Mouse (Mus musculus): Measurements from ENCODE around the gene Hipk2.

The Hipk2 gene

GRCm38 (mm10) chr6:38833721-38834120 lies 42.2 kb downstream of the Hipk2 start:
- DNase-seq (ENCODE audit: low spot score in 2 of 2): no peak

GRCm38 (mm10) chr6:38829452-38829851 lies 46.5 kb downstream of the Hipk2 start:
- DNase-seq (ENCODE audit: low spot score in 2 of 2): no peak

GRCm38 (mm10) chr6:38828211-38828610 lies 47.8 kb downstream of the Hipk2 start:
- DNase-seq (ENCODE audit: low spot score in 2 of 2): no peak

GRCm38 (mm10) chr6:38827435-38827834 lies 48.5 kb downstream of the Hipk2 start:
- no peak for DNase-seq (ENCODE audit: low spot score in 2 of 2)

GRCm38 (mm10) chr6:38826857-38827256 lies 49.1 kb downstream of the Hipk2 start:
- no peak for DNase-seq (ENCODE audit: low spot score in 2 of 2)

- DNase-seq (ENCODE audit: low spot score in 2 of 2): no peak
Observed at GRCm38 (mm10) chr6:38825886-38826285, 50.1 kb downstream of the Hipk2 start.

- DNase-seq (ENCODE audit: low spot score in 2 of 2): no peak
Observed at GRCm38 (mm10) chr6:38823827-38824226, 52.1 kb downstream of the Hipk2 start.

GRCm38 (mm10) chr6:38823164-38823563 lies 52.8 kb downstream of the Hipk2 start:
- no peak for DNase-seq (ENCODE audit: low spot score in 2 of 2)

GRCm38 (mm10) chr6:38821686-38822085 lies 54.3 kb downstream of the Hipk2 start:
- DNase-seq (ENCODE audit: low spot score in 2 of 2): no peak

- no peak for DNase-seq (ENCODE audit: low spot score in 2 of 2)
Observed at GRCm38 (mm10) chr6:38820862-38821261, 55.1 kb downstream of the Hipk2 start.

- no peak for DNase-seq (ENCODE audit: low spot score in 2 of 2)
Observed at GRCm38 (mm10) chr6:38816216-38816615, 59.7 kb downstream of the Hipk2 start.

- peak in 1 of 2 experiments; percentile 10 for DNase-seq (ENCODE audit: low spot score in 2 of 2)
Observed at GRCm38 (mm10) chr6:38815582-38815981, 60.4 kb downstream of the Hipk2 start.

GRCm38 (mm10) chr6:38814690-38815089 lies 61.3 kb downstream of the Hipk2 start:
- no peak for DNase-seq (ENCODE audit: low spot score in 2 of 2)

- no peak for DNase-seq (ENCODE audit: low spot score in 2 of 2)
Observed at GRCm38 (mm10) chr6:38811459-38812145, 64.4 kb downstream of the Hipk2 start.

GRCm38 (mm10) chr6:38810121-38810475 lies 65.9 kb downstream of the Hipk2 start:
- no peak for DNase-seq (ENCODE audit: low spot score in 2 of 2)

- no peak for DNase-seq (ENCODE audit: low spot score in 2 of 2)
Observed at GRCm38 (mm10) chr6:38809396-38810120, 66.4 kb downstream of the Hipk2 start.

- DNase-seq (ENCODE audit: low spot score in 2 of 2): no peak
Observed at GRCm38 (mm10) chr6:38808317-38808716, 67.6 kb downstream of the Hipk2 start.

- DNase-seq (ENCODE audit: low spot score in 2 of 2): no peak
Observed at GRCm38 (mm10) chr6:38806963-38807445, 69.0 kb downstream of the Hipk2 start.

GRCm38 (mm10) chr6:38805612-38806011 lies 70.4 kb downstream of the Hipk2 start:
- DNase-seq (ENCODE audit: low spot score in 2 of 2): no peak

GRCm38 (mm10) chr6:38801252-38801651 lies 74.7 kb downstream of the Hipk2 start:
- no peak for DNase-seq (ENCODE audit: low spot score in 2 of 2)

- DNase-seq (ENCODE audit: low spot score in 2 of 2): no peak
Observed at GRCm38 (mm10) chr6:38797548-38797947, 78.4 kb downstream of the Hipk2 start.

- no peak for DNase-seq (ENCODE audit: low spot score in 2 of 2)
Observed at GRCm38 (mm10) chr6:38796993-38797392, 79.0 kb downstream of the Hipk2 start.

- no peak for DNase-seq (ENCODE audit: low spot score in 2 of 2)
Observed at GRCm38 (mm10) chr6:38796388-38796787, 79.6 kb downstream of the Hipk2 start.

Measured in cerebellum, postnatal 4 days (tissue).